Mouse (Mus musculus) midbrain, postnatal 0 days (tissue): ENCODE results near the gene Nhlrc3. TPM values are rescaled to one million over a fixed set of nuclear protein-coding genes. Genes with fewer than 3 reads are reported as not detected.
A peak's percentile ranks its signal among the peaks of the same experiment; 100 is the strongest.

Experiments
- ATAC-seq: fragments of 200-750 bp; cut with Nextera tagmentation; 2 replicates; pipeline ENCODE4 v1.8.0; 2017; ENCODE audit warnings: moderate number of reproducible peaks, mild to moderate bottlenecking, moderate TSS enrichment, moderate library complexity; ENCODE audit not compliant: low FRiP score
- DNase-seq: peaks from one replicate; pipeline ENCODE4 v3.0.0-alpha.2; 2015; ENCODE audit warnings: low spot score
- H3K27ac ChIP-seq: fragments of 300-500 bp; sonication (generic); 2 replicates; pipeline ENCODE4 v1.5.1; 2014; ENCODE audit warnings: low read depth, mild to moderate bottlenecking, low read length, mixed read lengths
- H3K27me3 ChIP-seq: fragments of 300-500 bp; sonication (generic); 2 replicates; pipeline ENCODE4 v1.6.1; 2014; ENCODE audit warnings: low read length, control low read depth, mixed read lengths; ENCODE audit not compliant: insufficient read depth
- H3K36me3 ChIP-seq: fragments of 300-500 bp; sonication (generic); 2 replicates; pipeline ENCODE4 v1.6.1; 2014; ENCODE audit warnings: low read length, control low read depth, mixed read lengths; ENCODE audit not compliant: insufficient read depth
- H3K4me1 ChIP-seq: fragments of 300-500 bp; sonication (generic); 2 replicates; pipeline ENCODE4 v1.6.1; 2014; ENCODE audit warnings: mild to moderate bottlenecking, control low read depth, antibody characterized with exemption, low read length, mixed read lengths; ENCODE audit not compliant: insufficient read depth
- H3K4me2 ChIP-seq: fragments of 300-500 bp; sonication (generic); 2 replicates; pipeline ENCODE4 v1.6.1; 2014; ENCODE audit warnings: low read depth, mild to moderate bottlenecking, low read length, mixed read lengths; ENCODE audit not compliant: poor library complexity, severe bottlenecking
- H3K4me3 ChIP-seq: fragments of 300-500 bp; sonication (generic); 2 replicates; pipeline ENCODE4 v1.5.1; 2014; ENCODE audit warnings: low read depth, mild to moderate bottlenecking, low read length, moderate library complexity
- H3K9ac ChIP-seq: fragments of 300-500 bp; sonication (generic); replicated peaks from 2 replicates; pipeline ENCODE4 v1.6.1; 2014; ENCODE audit warnings: mild to moderate bottlenecking, low read length, moderate library complexity, mixed read lengths; ENCODE audit not compliant: poor library complexity, severe bottlenecking
- H3K9me3 ChIP-seq: fragments of 300-500 bp; sonication (generic); 2 replicates; pipeline ENCODE4 v1.6.1; 2016; ENCODE audit warnings: low read length, control low read depth
- CTCF ChIP-seq: IDR thresholded peaks from 2 replicates; pipeline ENCODE4 v1.5.1; 2016; ENCODE audit warnings: antibody characterized with exemption, mild to moderate bottlenecking
- WGBS: fragments of 180-500 bp; shearing (Covaris S2); extraction: QIAGEN DNeasy Blood & Tissue Kit; methylation state at CpG from one replicate; pipeline ENCODE4 v1.1.7; 2014; 5-methylcytosine and 5-hydroxymethylcytosine counted together
- polyA plus RNA-seq: library from polyadenylated mRNA; unstranded; fragments of >200 nt; fragmentation: Nextera tagmentation; extraction: Ambion mirVana; gene quantifications from 2 replicates; pipeline ENCODE4 v1.2.1, GENCODE M21; 2015
- total RNA-seq: library from RNA; depleted of rRNA; stranded (reverse); fragments of >200 nt; gene quantifications from 2 replicates; pipeline ENCODE4 v1.2.3, GENCODE M21; 2014

The Nhlrc3 gene
- total and polyA plus RNA-seq, 2 experiments from 2014 or later = 9.0 to 13.1 TPM

DNA sequence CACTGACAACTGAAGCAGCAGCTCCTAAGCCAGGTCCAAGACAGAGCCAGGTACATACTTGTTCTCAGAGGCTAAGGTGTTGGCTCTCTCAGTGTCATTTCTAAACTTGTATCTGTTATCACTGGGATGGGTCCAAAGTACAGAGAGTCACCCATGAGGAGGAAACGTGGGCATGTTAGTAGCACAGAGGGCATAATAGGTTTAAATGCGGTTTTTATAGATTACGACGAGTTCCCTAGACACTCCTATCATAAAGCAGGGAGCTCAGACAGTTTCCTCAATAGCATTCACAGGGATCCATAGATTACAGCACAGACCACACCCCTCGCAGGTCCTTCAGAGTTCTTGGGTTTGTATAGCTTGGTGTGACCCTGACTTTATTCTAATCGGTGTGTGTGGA lies 9.1 kb downstream of the Nhlrc3 start:
- no peak for TF ChIP-seq CTCF
- no peaks in the 10 kb centered on the region for H3K4me1 ChIP-seq
- no peaks in the 10 kb centered on the region for H3K27me3 ChIP-seq
- H3K9ac ChIP-seq = no peak overlapping the region
- H3K27ac ChIP-seq = no peak overlapping the region
- peaks cover 73% of the 10 kb centered on the region for H3K36me3 ChIP-seq
- ATAC-seq (no peak), DNase-seq (no peak)
- H3K4me2 ChIP-seq = no peak overlapping the region
- H3K9me3 ChIP-seq = no peaks in the 10 kb centered on the region
- no peak overlapping the region for H3K4me3 ChIP-seq
- whole genome bisulfite sequencing = 96% methylated on average over 6 of the region's 6 CpGs

DNA sequence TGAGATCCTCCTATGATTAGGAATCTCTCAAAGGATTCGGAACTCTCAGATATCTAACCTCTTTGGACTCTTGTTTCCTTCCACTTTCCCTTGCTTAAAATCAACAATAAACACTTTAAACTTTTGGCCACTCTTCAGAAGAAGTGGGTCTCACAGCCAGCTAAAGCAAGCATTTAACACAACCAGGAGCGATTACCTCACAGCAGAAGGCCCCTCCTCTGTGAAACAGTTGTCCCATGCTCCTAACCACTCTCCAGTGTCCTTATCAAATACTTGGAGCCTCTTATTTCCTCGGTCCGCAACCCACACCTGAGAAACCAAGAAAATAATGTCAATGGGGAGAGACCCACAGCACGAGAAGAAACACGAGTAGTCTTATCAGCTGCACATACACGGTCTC lies 9.8 kb downstream of the Nhlrc3 start:
- DNase-seq = no peak
- 96% methylated on average over 7 of the region's 7 CpGs for WGBS
- Histone ChIP-seq H3K36me3 (peaks cover 73% of the 10 kb centered on the region), H3K4me3 (no peak overlapping the region), H3K4me1 (no peaks in the 10 kb centered on the region), H3K27ac (no peak overlapping the region), H3K4me2 (no peak overlapping the region), H3K27me3 (no peaks in the 10 kb centered on the region), H3K9me3 (no peaks in the 10 kb centered on the region), H3K9ac (no peak overlapping the region)
- no peak for TF ChIP-seq CTCF
- no peak for ATAC-seq

GRCm38 (mm10) chr3:53452351-53452750 lies 10.8 kb downstream of the Nhlrc3 start:
- no peak overlapping the region for H3K27ac ChIP-seq
- H3K4me3 ChIP-seq = no peak overlapping the region
- WGBS = 96% methylated on average over 10 of the region's 10 CpGs
- H3K4me1 ChIP-seq = no peaks in the 10 kb centered on the region
- ATAC-seq (no peak), DNase-seq (no peak)
- H3K36me3 ChIP-seq = peaks cover 69% of the 10 kb centered on the region
- TF ChIP-seq CTCF = no peak
- H3K9ac ChIP-seq = no peak overlapping the region
- no peaks in the 10 kb centered on the region for H3K9me3 ChIP-seq
- no peak overlapping the region for H3K4me2 ChIP-seq
- no peaks in the 10 kb centered on the region for H3K27me3 ChIP-seq

DNA sequence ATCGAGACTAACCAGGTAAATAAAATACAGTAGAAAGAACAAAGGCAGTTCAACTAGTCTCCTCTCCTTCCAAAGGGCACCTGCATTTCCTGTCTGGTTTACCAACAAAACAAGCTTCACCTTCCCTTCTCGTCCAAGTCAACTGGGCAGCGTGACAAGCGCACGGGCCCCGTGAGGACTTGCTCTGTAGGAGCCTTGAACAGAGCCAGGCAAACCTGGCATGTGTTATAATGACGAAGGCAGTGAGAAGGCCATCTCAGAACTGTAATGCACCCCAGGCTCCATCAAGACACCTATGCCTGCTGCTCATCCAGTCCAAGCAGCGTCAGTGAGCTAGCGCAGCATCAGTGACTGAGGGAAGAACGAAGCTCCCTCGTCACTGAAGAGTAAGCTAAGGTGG lies 12.5 kb downstream of the Nhlrc3 start:
- no peak for TF ChIP-seq CTCF
- DNase-seq (no peak), ATAC-seq (no peak)
- Histone ChIP-seq H3K27me3 (no peaks in the 10 kb centered on the region), H3K4me1 (no peaks in the 10 kb centered on the region), H3K27ac (no peak overlapping the region), H3K36me3 (peaks cover 53% of the 10 kb centered on the region), H3K4me2 (no peak overlapping the region), H3K9me3 (no peaks in the 10 kb centered on the region), H3K9ac (no peak overlapping the region), H3K4me3 (no peak overlapping the region)
- whole genome bisulfite sequencing = 95% methylated on average over 11 of the region's 11 CpGs

GRCm38 (mm10) chr3:53448208-53448607 lies 14.9 kb downstream of the Nhlrc3 start:
- Histone ChIP-seq H3K9me3 (no peaks in the 10 kb centered on the region), H3K4me3 (no peak overlapping the region), H3K4me1 (peaks cover 4% of the 10 kb centered on the region; the same call in 1 of the 2 replicates), H3K36me3 (peaks cover 33% of the 10 kb centered on the region), H3K4me2 (no peak overlapping the region), H3K9ac (no peak overlapping the region), H3K27me3 (no peaks in the 10 kb centered on the region), H3K27ac (no peak overlapping the region)
- DNase-seq (peak; percentile 97), ATAC-seq (peak; percentile 61)
- peak; percentile 90 for TF ChIP-seq CTCF
- 14% methylated on average over 2 of the region's 2 CpGs for WGBS

- H3K4me1 ChIP-seq = peaks cover 4% of the 10 kb centered on the region; the same call in 1 of the 2 replicates
- ATAC-seq (no peak), DNase-seq (no peak)
- no peak for TF ChIP-seq CTCF
- H3K36me3 ChIP-seq = peaks cover 19% of the 10 kb centered on the region
- H3K4me2 ChIP-seq = no peak overlapping the region
- 84% methylated on average over 3 of the region's 3 CpGs for WGBS
- H3K9me3 ChIP-seq = no peaks in the 10 kb centered on the region
- H3K27ac ChIP-seq = no peak overlapping the region
- no peaks in the 10 kb centered on the region for H3K27me3 ChIP-seq
- H3K4me3 ChIP-seq = no peak overlapping the region
- H3K9ac ChIP-seq = no peak overlapping the region
Measured at GRCm38 (mm10) chr3:53446801-53447200, 16.3 kb downstream of the Nhlrc3 start.
